Comparison of ENCODE assay signal across 25 mouse cellular contexts in the genomic region with DNA sequence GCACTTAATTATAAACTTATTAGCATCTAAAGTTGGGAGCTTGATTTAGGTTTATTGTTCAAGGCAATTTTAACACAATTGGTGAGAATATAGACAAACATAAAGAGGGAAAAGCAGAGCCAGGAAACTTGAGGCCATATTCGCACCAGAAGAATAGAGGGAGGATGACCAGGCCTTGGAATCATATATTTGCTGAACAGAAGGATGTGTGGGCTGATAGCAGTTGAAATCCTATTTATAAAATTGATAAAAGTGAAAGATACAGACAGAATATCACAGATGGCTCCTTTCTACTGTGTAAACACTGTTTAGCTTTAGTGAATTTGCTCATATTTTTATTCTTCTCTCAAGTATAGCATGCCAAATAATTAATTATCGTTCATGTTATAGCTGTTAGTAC.
DNase-seq lines count a peak whose midpoint lies in the region; ATAC-seq and TF ChIP-seq lines count a peak whose summit lies in the region.
"Had no signal": no experiment of that assay in that cellular context is flagged by ENCODE, and none has a peak within 500 bp of the region (broad histone marks: within the 10 kb centered on the region; RNA-seq: fewer than 3 reads in every experiment).

No protein-coding gene starts in this region.

- intact Hi-C loops in left cerebral cortex, adult 2 months (cut with DNase I), result loop anchor here (5.0 kb wide), 1 partner anchor 130 kb away; no protein-coding TSS in a partner anchor

- no peak for TF ChIP-seq CTCF in left cerebral cortex, adult 2 months (IDR thresholded peaks at IDR 0.05)

- H3K27ac ChIP-seq in left cerebral cortex, adult 2 months, result peak overlapping the region; percentile 19; the same call in 1 of the 2 replicates
- H3K27ac ChIP-seq: embryonic facial prominence, embryonic 12.5 days; embryonic facial prominence, embryonic 15.5 days; forebrain, embryonic 12.5 days; forebrain, embryonic 15.5 days; gastrocnemius, adult 2 months; hindbrain, embryonic 12.5 days; hindbrain, embryonic 15.5 days had no signal

- ATAC-seq in frontal cortex, adult (ENCODE audit: low TSS enrichment), result peak; percentile 46
- ATAC-seq: forebrain, embryonic 15.5 days; Patski had no signal

- H3K4me3 ChIP-seq in left cerebral cortex, adult 2 months, result no peak overlapping the region
- H3K4me3 ChIP-seq: embryonic facial prominence, embryonic 12.5 days; embryonic facial prominence, embryonic 15.5 days; forebrain, embryonic 12.5 days; forebrain, embryonic 15.5 days; gastrocnemius, adult 2 months; hindbrain, embryonic 12.5 days; hindbrain, embryonic 15.5 days had no signal

- no peak for DNase-seq in frontal cortex, postnatal 10 days (ENCODE audit: low spot score in 2 of 2)
- DNase-seq in layer of hippocampus, adult 18-20 months (ENCODE audit: low spot score in 2 of 2), result peak; percentile 14 to 78
- no peak for DNase-seq in layer of hippocampus, postnatal 10 days (ENCODE audit: low spot score in 2 of 2)
- DNase-seq in left cerebral cortex, adult 2 months (ENCODE audit: extremely low spot score in 1 of 2, low spot score in 2 of 2), result no peak
- DNase-seq in left cerebral cortex, adult 11 months (ENCODE audit: low spot score), result no peak
- peak; percentile 64 for DNase-seq in layer of hippocampus, adult 9-11 months
- no peak for DNase-seq in lung, postnatal 14 days
- DNase-seq: adrenal gland, postnatal 10 days; adrenal gland, postnatal 36 days; B cell, adult 2 months; cerebellum, adult 11 months; cerebellum, adult 2 months; cerebellum, adult 9-11 months; cerebellum, postnatal 25 days; gastrocnemius, adult 2 months; gastrocnemius, postnatal 14 days; heart, adult 11 months had no signal

Comparison
In these comparisons a context has a peak if more than half of its experiments do, and no peak if none do; other contexts are left out.
1. DNase-seq: peak in layer of hippocampus, adult 18-20 months (2 of 2) and layer of hippocampus, adult 9-11 months (single experiment); none in frontal cortex, postnatal 10 days (0 of 2), layer of hippocampus, postnatal 10 days (0 of 2), left cerebral cortex, adult 2 months (0 of 2), left cerebral cortex, adult 11 months (single experiment) and lung, postnatal 14 days (single experiment).